Mouse (Mus musculus) small intestine, adult 2 months (tissue): ENCODE measurements around the gene Rap1gap.

ENCODE experiments used
- CTCF ChIP-seq: fragments of 200-500 bp; IDR thresholded peaks from 2 replicates; pipeline ENCODE4 v1.5.1; 2012; ENCODE audit warnings: low read depth, mild to moderate bottlenecking, control low read depth, inconsistent platforms, low read length, moderate library complexity, mixed read lengths; ENCODE audit not compliant: insufficient replicate concordance, insufficient read length; ENCODE audit errors: extremely low read depth
- POLR2A ChIP-seq: fragments of 200-500 bp; IDR thresholded peaks from 2 replicates; pipeline ENCODE4 v1.6.1; 2012; ENCODE audit warnings: low read depth, mild to moderate bottlenecking, control low read depth, inconsistent platforms, low read length, moderate library complexity

GRCm38 (mm10) chr4:137778397-137779184, 114.1 kb downstream of the Rap1gap start:
- no peak for TF ChIP-seq POLR2A
- no peak for TF ChIP-seq CTCF
